Mouse (Mus musculus) megakaryocyte, adult 5-6 weeks (primary cell): ENCODE measurements around the gene Abca1. TPM values are rescaled to one million over a fixed set of nuclear protein-coding genes. Genes with fewer than 3 reads are reported as not detected.
A peak's percentile ranks its signal among the peaks of the same experiment; 100 is the strongest.

Experiments
- ATAC-seq: 2 replicates; pipeline ENCODE4 v1.8.0; 2016; ENCODE audit warnings: mild to moderate bottlenecking, inconsistent platforms; ENCODE audit not compliant: poor library complexity, severe bottlenecking
- total RNA-seq, 2 experiments: library from RNA; stranded (forward) in 1 of 2; stranded (reverse) in 1 of 2; fragments of 153-499, 151-499 nt in 1 of 2; fragments of 221-1000, 200-1000 nt in 1 of 2; gene quantifications; 2 replicates each; pipeline versions ENCODE4 v1.2.3 to v1.2.4; 2015 to 2017

Gene Abca1
- total RNA-seq, 2 experiments from 2014 or later: 1.8 to 3.4 TPM

DNA sequence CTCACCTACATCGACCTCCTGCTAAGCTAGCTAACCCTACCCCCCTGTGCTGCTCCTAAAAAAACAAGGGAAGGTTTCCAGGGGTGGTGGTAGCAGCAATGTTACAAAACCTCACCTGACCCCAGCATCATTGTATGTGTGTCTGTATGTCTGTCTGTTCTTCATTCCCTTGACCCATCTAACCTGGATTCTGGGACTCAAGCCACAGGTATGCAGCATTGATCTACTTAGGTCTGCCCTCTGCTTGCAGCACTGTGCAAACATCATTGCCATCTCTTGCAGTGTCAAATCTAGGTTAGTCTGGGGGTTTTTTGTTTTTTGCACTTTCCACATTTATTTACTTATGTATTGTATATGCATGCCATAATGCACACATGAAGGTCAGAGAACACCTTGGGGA lies 141.3 kb downstream of the Abca1 start:
- no peak for ATAC-seq

GRCm38 (mm10) chr4:53015024-53015423 lies 144.7 kb downstream of the Abca1 start:
- no peak for ATAC-seq

GRCm38 (mm10) chr4:53014421-53014820 lies 145.3 kb downstream of the Abca1 start:
- no peak for ATAC-seq

- peak; percentile 93 for ATAC-seq
These were observed 147.8 kb downstream of the Abca1 start, which contains the start of gene Nipsnap3b for GRCm38 (mm10) chr4:53011732-53012361. TSS of gene Nipsnap3b (plus strand) at chr4:53011880.

DNA sequence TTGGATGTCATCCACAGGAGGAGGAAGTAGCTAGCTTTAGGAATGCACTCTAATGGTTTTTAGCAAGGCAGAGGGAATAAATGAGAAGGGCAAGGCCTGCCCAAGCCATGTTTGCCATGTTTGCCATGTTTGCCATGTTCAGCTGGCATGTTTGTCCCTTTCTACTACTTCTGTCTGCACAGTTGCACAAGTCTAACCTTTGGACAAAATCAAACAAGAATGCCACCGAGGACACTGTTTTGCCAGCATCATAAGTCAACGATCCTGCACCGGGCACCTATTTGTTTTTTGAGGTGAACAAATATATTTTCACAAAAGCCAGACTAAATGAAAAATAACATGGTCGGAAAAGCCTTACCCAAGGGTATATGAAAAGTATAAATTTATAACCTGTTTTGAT lies 149.8 kb downstream of the Abca1 start:
- no peak for ATAC-seq

DNA sequence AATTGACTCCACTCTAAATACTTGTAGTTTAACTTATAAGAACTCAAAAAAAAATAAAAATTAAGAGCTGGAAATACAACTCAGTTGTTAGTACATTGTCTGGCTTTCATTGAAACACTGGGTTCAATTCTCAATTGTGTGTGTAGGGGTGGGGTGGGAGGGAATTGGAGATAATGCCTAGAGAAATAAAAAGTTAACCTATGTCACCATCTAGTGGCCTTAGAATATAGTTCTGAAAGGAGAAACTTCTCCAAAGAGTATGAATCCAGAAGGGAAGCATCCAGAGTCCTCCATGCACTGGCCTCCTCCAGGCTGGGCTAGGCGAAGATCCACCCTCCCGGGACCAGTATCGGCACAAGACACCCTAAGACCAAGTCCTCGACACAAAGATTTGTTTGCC lies 150.5 kb downstream of the Abca1 start:
- no peak for ATAC-seq

GRCm38 (mm10) chr4:53000154-53000553 lies 159.5 kb downstream of the Abca1 start:
- ATAC-seq: peak; percentile 30; the same call in 1 of the 2 replicates

DNA sequence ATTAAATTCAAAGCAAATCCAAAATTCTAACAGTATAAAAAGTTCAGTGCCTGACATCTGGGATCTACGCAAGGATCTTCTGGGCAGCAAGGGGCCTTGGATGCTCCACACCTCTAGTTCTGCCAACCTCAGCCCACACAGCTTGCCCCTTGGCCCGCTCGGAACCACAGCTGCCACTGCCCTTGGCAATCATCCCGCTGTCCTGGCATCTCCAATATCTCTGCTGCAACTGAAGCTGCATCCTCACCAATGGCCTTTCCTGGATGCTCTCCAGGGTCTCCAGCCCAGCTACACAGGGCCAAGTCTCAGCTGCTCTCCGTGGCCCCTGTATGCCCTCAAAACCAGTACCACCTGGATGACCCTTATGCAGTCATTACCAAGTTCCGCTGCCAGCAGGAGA lies 160.2 kb downstream of the Abca1 start:
- no peak for ATAC-seq

- ATAC-seq: no peak
These were observed 170.4 kb downstream of the Abca1 start, which contains the start of gene Nipsnap3a for GRCm38 (mm10) chr4:52989248-52989647. TSS of gene Nipsnap3a (plus strand) at chr4:52989272.

DNA sequence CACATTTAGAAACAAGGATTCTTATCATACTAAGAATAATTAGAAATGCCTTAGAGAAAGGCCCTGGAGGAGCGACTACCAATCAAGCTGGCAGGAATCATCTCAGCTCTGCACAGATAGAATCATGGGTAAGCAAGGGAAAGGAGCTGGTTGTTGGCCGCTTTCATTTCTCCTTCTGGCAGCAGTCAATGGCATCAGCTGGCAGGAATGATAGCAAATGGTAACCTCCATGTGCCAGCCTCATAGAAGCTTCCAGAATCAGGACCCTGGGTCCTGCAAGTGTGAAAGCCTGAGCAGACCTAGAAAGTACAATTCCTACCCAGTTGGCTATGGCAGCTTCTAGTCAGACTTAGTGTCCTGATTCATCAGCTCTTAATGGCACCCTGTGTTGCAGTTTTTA lies 173.4 kb downstream of the Abca1 start:
- no peak for ATAC-seq

GRCm38 (mm10) chr4:52985216-52985615 lies 174.5 kb downstream of the Abca1 start:
- 0 out of 2 replicates have a peak, but pooled peaks have one; percentile 21 for ATAC-seq

Other genes with a start within 250 kb of the Abca1 start
- not detected in 2 replicates for gene Olfr272, start 240.7 kb downstream of the Abca1 start, total RNA-seq (2015)
- not detected in 2 replicates for gene Olfr272, start 240.7 kb downstream of the Abca1 start, total RNA-seq (2017)
- not detected in 2 replicates for gene Olfr270, start 195.3 kb downstream of the Abca1 start, total RNA-seq (2015)
- gene Olfr270, start 195.3 kb downstream of the Abca1 start, total RNA-seq (2017): not detected in 2 replicates
- gene Nipsnap3a, start 170.6 kb downstream of the Abca1 start, total RNA-seq (2015): not detected in 2 replicates
- not detected in 2 replicates for gene Nipsnap3a, start 170.6 kb downstream of the Abca1 start, total RNA-seq (2017)
- 64.5 and 75.2 TPM in 2 replicates for gene Nipsnap3b, start 148.0 kb downstream of the Abca1 start, total RNA-seq (2015)
- 38.2 and 42.1 TPM in 2 replicates for gene Nipsnap3b, start 148.0 kb downstream of the Abca1 start, total RNA-seq (2017)